Mouse (Mus musculus) hindlimb bud, embryonic 11.5 days (tissue): ENCODE data around the gene Mindy1.
A peak's percentile ranks its signal among the peaks of the same experiment; 100 is the strongest.

ENCODE experiments used
- DNase-seq: peaks from one replicate; pipeline ENCODE4 v3.0.0-alpha.2; 2012; ENCODE audit warnings: low read depth, low spot score; ENCODE audit errors: extremely low spot score

Gene Mindy1

GRCm38 (mm10) chr3:95281216-95282126 is at the start of gene Mindy1, which contains the start of gene Prune1:
TSS of gene Mindy1 (plus strand) at chr3:95281345.
TSS of gene Prune1 (minus strand) at chr3:95282076.
- DNase-seq, result peak; percentile 93

- no peak for DNase-seq
Measured at GRCm38 (mm10) chr3:95232771-95233170, 48.4 kb upstream of the Mindy1 start.

GRCm38 (mm10) chr3:95233303-95233980 is 47.7 kb upstream of the Mindy1 start:
- no peak for DNase-seq

GRCm38 (mm10) chr3:95235386-95236301 is 45.5 kb upstream of the Mindy1 start:
- no peak for DNase-seq

- no peak for DNase-seq
Measured at GRCm38 (mm10) chr3:95237541-95238099, 43.5 kb upstream of the Mindy1 start.

- no peak for DNase-seq
Measured at GRCm38 (mm10) chr3:95239022-95239421, 42.1 kb upstream of the Mindy1 start.

- no peak for DNase-seq
Measured at GRCm38 (mm10) chr3:95239971-95240370, 41.2 kb upstream of the Mindy1 start.

- no peak for DNase-seq
Measured at GRCm38 (mm10) chr3:95240900-95241299, 40.2 kb upstream of the Mindy1 start.

- DNase-seq, result no peak
Measured at GRCm38 (mm10) chr3:95241498-95241897, 39.6 kb upstream of the Mindy1 start, which contains the start of gene Gm128. TSS of gene Gm128 (minus strand) at chr3:95241598.

- no peak for DNase-seq
Measured at GRCm38 (mm10) chr3:95243086-95243485, 38.1 kb upstream of the Mindy1 start.

- no peak for DNase-seq
Measured at GRCm38 (mm10) chr3:95246465-95247231, 34.5 kb upstream of the Mindy1 start.

GRCm38 (mm10) chr3:95247660-95248336 is 33.3 kb upstream of the Mindy1 start:
- no peak for DNase-seq

- no peak for DNase-seq
Measured at GRCm38 (mm10) chr3:95250361-95250760, 30.8 kb upstream of the Mindy1 start.

- DNase-seq, result no peak
Measured at GRCm38 (mm10) chr3:95250783-95251424, 30.2 kb upstream of the Mindy1 start, which contains the start of gene Bnipl. TSS of gene Bnipl (minus strand) at chr3:95251193.

- DNase-seq, result no peak
Measured at GRCm38 (mm10) chr3:95256931-95257330, 24.2 kb upstream of the Mindy1 start.

GRCm38 (mm10) chr3:95261975-95262374 is 19.2 kb upstream of the Mindy1 start:
- no peak for DNase-seq

GRCm38 (mm10) chr3:95263089-95263739 is 17.9 kb upstream of the Mindy1 start:
- DNase-seq, result no peak

- DNase-seq, result no peak
Measured at GRCm38 (mm10) chr3:95264724-95265123, 16.4 kb upstream of the Mindy1 start.
